Mouse (Mus musculus) kidney, adult 2 months (tissue): Measurements from ENCODE around the gene Btnl9. TPM values are rescaled to one million over a fixed set of nuclear protein-coding genes. Genes with fewer than 3 reads are reported as not detected.
"Not testable (repeated sequence)": the region's sequence is repeated elsewhere in the genome, so short reads cannot be mapped to it uniquely, and the experiment has no call there.

Experiments used
- DNase-seq: peaks from one replicate; pipeline ENCODE4 v3.0.0; 2021
- H3K27ac ChIP-seq: fragments of 200-500 bp; 2 replicates; pipeline ENCODE4 v1.5.1; 2012; ENCODE audit warnings: low read depth, low read length, control low read depth, inconsistent platforms; ENCODE audit not compliant: insufficient read depth
- H3K27me3 ChIP-seq: fragments of 200-500 bp; replicated peaks from 2 replicates; pipeline ENCODE4 v1.6.1; 2012; ENCODE audit warnings: mild to moderate bottlenecking, moderate library complexity, low read length, inconsistent platforms; ENCODE audit not compliant: control insufficient read depth, insufficient read depth
- H3K36me3 ChIP-seq: fragments of 200-500 bp; 2 replicates; pipeline ENCODE4 v1.6.1; 2012; ENCODE audit warnings: mild to moderate bottlenecking, moderate library complexity, low read length, inconsistent platforms; ENCODE audit not compliant: control insufficient read depth, insufficient read depth
- H3K4me1 ChIP-seq: fragments of 200-500 bp; 2 replicates; pipeline ENCODE4 v1.6.1; 2011; ENCODE audit warnings: low read length; ENCODE audit not compliant: control insufficient read depth, insufficient read depth
- H3K4me3 ChIP-seq: fragments of 200-500 bp; 2 replicates; pipeline ENCODE4 v1.5.1; 2011; ENCODE audit warnings: mild to moderate bottlenecking, low read depth, low read length, control low read depth; ENCODE audit not compliant: insufficient read depth
- CTCF ChIP-seq: fragments of 200-500 bp; conservative IDR thresholded peaks from 2 replicates; pipeline ENCODE4 v1.5.1; 2011; ENCODE audit warnings: low read depth, mild to moderate bottlenecking, control low read depth, low read length, moderate library complexity, mixed read lengths; ENCODE audit not compliant: insufficient read depth, insufficient read length
- POLR2A ChIP-seq: fragments of 200-500 bp; IDR thresholded peaks from one replicate; pipeline ENCODE4 v1.6.1; 2011; ENCODE audit warnings: low read depth, low read length, control low read depth
- WGBS: fragments of 180-500 bp; shearing (Covaris S2); methylation state at CpG from one replicate; pipeline ENCODE4 v1.1.7; 2018; 5-methylcytosine and 5-hydroxymethylcytosine counted together
- polyA plus RNA-seq: library from polyadenylated mRNA; depleted of rRNA; stranded (reverse); fragments of >200 nt; gene quantifications from 2 replicates; pipeline ENCODE4 v1.2.3, GENCODE M21; 2012

Btnl9 gene
- polyA plus RNA-seq, 1 experiment, result 6.4 TPM

- Histone ChIP-seq H3K4me3 (no peak overlapping the region), H3K27me3 (no peaks in the 10 kb centered on the region), H3K36me3 (no peaks in the 10 kb centered on the region), H3K27ac (no peak overlapping the region), H3K4me1 (peaks cover 11% of the 10 kb centered on the region; the same call in 1 of the 2 replicates)
- no peak for TF ChIP-seq CTCF
- no peak for TF ChIP-seq POLR2A
- no peak for DNase-seq
Observed at GRCm38 (mm10) chr11:49200666-49201065, 13.7 kb upstream of the Btnl9 start.

- H3K27me3 ChIP-seq, result no peaks in the 10 kb centered on the region
- TF ChIP-seq CTCF, result 0 out of 2 replicates have a peak, but pooled peaks have one; percentile 11
- TF ChIP-seq POLR2A, result no peak
- H3K4me3 ChIP-seq, result no peak overlapping the region
- no peaks in the 10 kb centered on the region; the same call in 1 of the 2 replicates for H3K4me1 ChIP-seq
- no peaks in the 10 kb centered on the region for H3K36me3 ChIP-seq
- H3K27ac ChIP-seq, result peak overlapping the region; percentile 21
- 69% methylated on average over 7 of the region's 7 CpGs for WGBS
- DNase-seq, result peak; percentile 54
Observed at GRCm38 (mm10) chr11:49195819-49196322, 8.9 kb upstream of the Btnl9 start.

- not testable (repeated sequence) for H3K36me3 ChIP-seq, H3K4me1 ChIP-seq, H3K4me3 ChIP-seq, H3K27me3 ChIP-seq, DNase-seq
- WGBS, result 85% methylated on average over 9 of the region's 9 CpGs
- peak overlapping the region; percentile 50; the same call in 1 of the 2 replicates for H3K27ac ChIP-seq
Observed at GRCm38 (mm10) chr11:49194771-49195170, 7.8 kb upstream of the Btnl9 start.

- H3K4me3 ChIP-seq, result no peak overlapping the region
- TF ChIP-seq POLR2A (no peak), CTCF (no peak)
- H3K27me3 ChIP-seq, result no peaks in the 10 kb centered on the region
- H3K36me3 ChIP-seq, result no peaks in the 10 kb centered on the region
- H3K27ac ChIP-seq, result no peak overlapping the region
- H3K4me1 ChIP-seq, result no peaks in the 10 kb centered on the region; the same call in 1 of the 2 replicates
- 26% methylated on average over 2 of the region's 2 CpGs for WGBS
- no peak for DNase-seq
Observed at GRCm38 (mm10) chr11:49191083-49191482, 4.1 kb upstream of the Btnl9 start.

GRCm38 (mm10) chr11:49189737-49190136 lies 2.8 kb upstream of the Btnl9 start:
- no peaks in the 10 kb centered on the region for H3K4me1 ChIP-seq
- no peaks in the 10 kb centered on the region for H3K36me3 ChIP-seq
- no peaks in the 10 kb centered on the region for H3K27me3 ChIP-seq
- H3K4me3 ChIP-seq, result no peak overlapping the region
- TF ChIP-seq CTCF (peak; percentile 64), POLR2A (no peak)
- peak; percentile 82 for DNase-seq
- 3% methylated on average over 7 of the region's 7 CpGs for WGBS
- no peak overlapping the region for H3K27ac ChIP-seq

GRCm38 (mm10) chr11:49187701-49188100 lies 742 bp upstream of the Btnl9 start:
- no peak for DNase-seq
- Histone ChIP-seq H3K4me1 (no peaks in the 10 kb centered on the region), H3K36me3 (no peaks in the 10 kb centered on the region), H3K27me3 (no peaks in the 10 kb centered on the region), H3K4me3 (no peak overlapping the region), H3K27ac (peak overlapping the region; percentile 30)
- WGBS, result 78% methylated on average over 10 of the region's 10 CpGs
- TF ChIP-seq CTCF (no peak), POLR2A (no peak)

- H3K4me3 ChIP-seq, result peak overlapping the region; percentile 13; the same call in 1 of the 2 replicates
- peak overlapping the region; percentile 50 for H3K27ac ChIP-seq
- H3K4me1 ChIP-seq, result no peaks in the 10 kb centered on the region
- peak; percentile 31 for DNase-seq
- H3K36me3 ChIP-seq, result no peaks in the 10 kb centered on the region
- TF ChIP-seq CTCF, result no peak; the same call in 1 of the 2 replicates
- no peak for TF ChIP-seq POLR2A
- WGBS, result 62% methylated on average over 6 of the region's 6 CpGs
- H3K27me3 ChIP-seq, result no peaks in the 10 kb centered on the region
Observed at GRCm38 (mm10) chr11:49186452-49186851, 507 bp downstream of the Btnl9 start.

GRCm38 (mm10) chr11:49183172-49183571 lies 3.8 kb downstream of the Btnl9 start:
- H3K4me3 ChIP-seq, result no peak overlapping the region
- DNase-seq, result no peak
- TF ChIP-seq CTCF (no peak), POLR2A (no peak)
- no peaks in the 10 kb centered on the region for H3K36me3 ChIP-seq
- WGBS, result 45% methylated on average over 1 of the region's 1 CpGs
- H3K27ac ChIP-seq, result no peak overlapping the region
- no peaks in the 10 kb centered on the region for H3K4me1 ChIP-seq
- H3K27me3 ChIP-seq, result no peaks in the 10 kb centered on the region

- H3K27ac ChIP-seq, H3K4me1 ChIP-seq, H3K4me3 ChIP-seq, H3K27me3 ChIP-seq, H3K36me3 ChIP-seq, DNase-seq: not testable (repeated sequence)
- 69% methylated on average over 4 of the region's 4 CpGs for WGBS
Observed at GRCm38 (mm10) chr11:49176047-49176779, 10.7 kb downstream of the Btnl9 start.
